Mouse (Mus musculus) spleen, adult 2 months (tissue): ENCODE measurements around the gene Prpf38a.

Experiments
- CTCF ChIP-seq: fragments of 200-500 bp; IDR thresholded peaks from 2 replicates; pipeline ENCODE4 v1.5.1; 2011; ENCODE audit warnings: mild to moderate bottlenecking, inconsistent platforms; ENCODE audit not compliant: insufficient read depth, insufficient read length, insufficient replicate concordance; ENCODE audit errors: extremely low read depth
- POLR2A ChIP-seq: fragments of 200-500 bp; IDR thresholded peaks from 2 replicates; pipeline ENCODE4 v1.6.1; 2011; ENCODE audit warnings: low read depth, low read length, inconsistent platforms

- TF ChIP-seq POLR2A (no peak), CTCF (no peak)
These were observed 16.6 kb upstream of the Prpf38a start for GRCm38 (mm10) chr4:108595785-108596184.
